ENCODE assay signal across 8 mouse cellular contexts in genomic region chr14:25765921-25766320, GRCm38 (mm10). TPM values are rescaled to one million over a fixed set of nuclear protein-coding genes. Genes with fewer than 3 reads are reported as not detected.
DNase-seq lines count a peak whose midpoint lies in the region; ATAC-seq and TF ChIP-seq lines count a peak whose summit lies in the region.

No protein-coding gene starts in this region.

- H3K4me3 ChIP-seq in liver, adult 2 months (ENCODE audit: insufficient read depth, low read depth, low read length): peak overlapping the region; percentile 23; the same call in 1 of the 2 replicates
- H3K4me3 ChIP-seq in embryonic facial prominence, embryonic 13.5 days: peak overlapping the region; percentile 77
- H3K4me3 ChIP-seq in hindbrain, postnatal 0 days (ENCODE audit: low read length): peak overlapping the region; percentile 68
- peak overlapping the region; percentile 79 for H3K4me3 ChIP-seq in limb, embryonic 15.5 days
- peak overlapping the region; percentile 85 for H3K4me3 ChIP-seq in stomach, embryonic 16.5 days (replicated peaks; ENCODE audit: low read length)

- H3K27me3 ChIP-seq in liver, adult 2 months (ENCODE audit: control insufficient read depth, insufficient read depth, low read length): no peaks in the 10 kb centered on the region
- no peaks in the 10 kb centered on the region for H3K27me3 ChIP-seq in embryonic facial prominence, embryonic 13.5 days
- no peaks in the 10 kb centered on the region for H3K27me3 ChIP-seq in hindbrain, postnatal 0 days (ENCODE audit: insufficient read depth, low read length)
- no peaks in the 10 kb centered on the region for H3K27me3 ChIP-seq in limb, embryonic 15.5 days
- H3K27me3 ChIP-seq in stomach, embryonic 16.5 days (ENCODE audit: control insufficient read depth, insufficient read depth, low read length): no peaks in the 10 kb centered on the region

- TF ChIP-seq POLR2A in liver, adult 2 months (IDR thresholded peaks at IDR 0.05; ENCODE audit: extremely low read depth, insufficient read depth, low read length): no peak

- no peaks in the 10 kb centered on the region for H3K9me3 ChIP-seq in embryonic facial prominence, embryonic 13.5 days
- no peaks in the 10 kb centered on the region for H3K9me3 ChIP-seq in hindbrain, postnatal 0 days (ENCODE audit: low read length)
- H3K9me3 ChIP-seq in limb, embryonic 15.5 days: no peaks in the 10 kb centered on the region
- H3K9me3 ChIP-seq in stomach, embryonic 16.5 days (replicated peaks; ENCODE audit: control insufficient read depth, low read length): no peaks in the 10 kb centered on the region

- WGBS in liver, adult 2 months: 23% methylated on average over 8 of the region's 8 CpGs
- WGBS in embryonic facial prominence, embryonic 13.5 days: 21% methylated on average over 8 of the region's 8 CpGs
- WGBS in hindbrain, postnatal 0 days: 12% methylated on average over 8 of the region's 8 CpGs
- WGBS in limb, embryonic 15.5 days: 22% methylated on average over 8 of the region's 8 CpGs
- 51% methylated on average over 8 of the region's 8 CpGs for WGBS in stomach, embryonic 16.5 days

- H3K4me1 ChIP-seq in liver, adult 2 months (ENCODE audit: control insufficient read depth, insufficient read depth, low read length): peaks cover 30% of the 10 kb centered on the region
- H3K4me1 ChIP-seq in embryonic facial prominence, embryonic 13.5 days: peaks cover 63% of the 10 kb centered on the region
- peaks cover 4% of the 10 kb centered on the region; the same call in 1 of the 2 replicates for H3K4me1 ChIP-seq in hindbrain, postnatal 0 days (ENCODE audit: insufficient read depth, low read length)
- peaks cover 66% of the 10 kb centered on the region for H3K4me1 ChIP-seq in limb, embryonic 15.5 days
- peaks cover 40% of the 10 kb centered on the region for H3K4me1 ChIP-seq in stomach, embryonic 16.5 days (ENCODE audit: control insufficient read depth, insufficient read depth, low read length)

- peak overlapping the region; percentile 29 for H3K27ac ChIP-seq in liver, adult 2 months (replicated peaks; ENCODE audit: insufficient read depth, low read depth, low read length)
- H3K27ac ChIP-seq in embryonic facial prominence, embryonic 13.5 days: peak overlapping the region; percentile 64
- H3K27ac ChIP-seq in hindbrain, postnatal 0 days: peak overlapping the region; percentile 90
- peak overlapping the region; percentile 73 for H3K27ac ChIP-seq in limb, embryonic 15.5 days
- H3K27ac ChIP-seq in stomach, embryonic 16.5 days (ENCODE audit: low read length): no peak overlapping the region; the same call in 1 of the 2 replicates

- no peaks in the 10 kb centered on the region for H3K36me3 ChIP-seq in liver, adult 2 months (ENCODE audit: control insufficient read depth, insufficient read depth, low read length)
- H3K36me3 ChIP-seq in embryonic facial prominence, embryonic 13.5 days: 0 out of 2 replicates have a peak, but pooled peaks cover 8% of the 10 kb centered on the region
- no peaks in the 10 kb centered on the region for H3K36me3 ChIP-seq in hindbrain, postnatal 0 days (ENCODE audit: insufficient read depth, low read length)
- no peaks in the 10 kb centered on the region; the same call in 1 of the 2 replicates for H3K36me3 ChIP-seq in limb, embryonic 15.5 days
- H3K36me3 ChIP-seq in stomach, embryonic 16.5 days (ENCODE audit: control insufficient read depth, insufficient read depth, low read length): no peaks in the 10 kb centered on the region

- peak overlapping the region; percentile 29 for H3K9ac ChIP-seq in liver, adult 2 months (ENCODE audit: low read depth, low read length)
- H3K9ac ChIP-seq in embryonic facial prominence, embryonic 13.5 days: peak overlapping the region; percentile 92
- H3K9ac ChIP-seq in hindbrain, postnatal 0 days (replicated peaks; ENCODE audit: low read length): peak overlapping the region; percentile 14
- H3K9ac ChIP-seq in limb, embryonic 15.5 days: no peak overlapping the region
- H3K9ac ChIP-seq in stomach, embryonic 16.5 days (ENCODE audit: low read length): peak overlapping the region; percentile 89

- no peak for TF ChIP-seq CTCF in liver, adult 2 months (IDR thresholded peaks at IDR 0.05; ENCODE audit: low read depth, low read length)
- TF ChIP-seq CTCF in hindbrain, postnatal 0 days (IDR thresholded peaks at IDR 0.05; ENCODE audit: low read depth): peak; percentile 14; the same call in 1 of the 2 replicates

- H3K79me2 ChIP-seq in liver, adult 2 months (ENCODE audit: control insufficient read depth, insufficient read depth, low read length): peaks cover 40% of the 10 kb centered on the region

- DNase-seq in liver, adult 2 months (ENCODE audit: extremely low read depth, low read depth, low spot score): no peak
- DNase-seq in liver: no peak
- peak; percentile 83 for DNase-seq in hindbrain, postnatal 0 days (ENCODE audit: low spot score)
- no peak for DNase-seq in yolk sac, embryonic 10.5 days (ENCODE audit: low spot score)
- no peak for DNase-seq in ovary, postnatal 36 days (ENCODE audit: low spot score)

- peak overlapping the region; percentile 88 for H3K4me2 ChIP-seq in embryonic facial prominence, embryonic 13.5 days
- H3K4me2 ChIP-seq in hindbrain, postnatal 0 days (ENCODE audit: low read depth, low read length): peak overlapping the region; percentile 98
- H3K4me2 ChIP-seq in limb, embryonic 15.5 days: peak overlapping the region; percentile 66
- peak overlapping the region; percentile 91 for H3K4me2 ChIP-seq in stomach, embryonic 16.5 days (ENCODE audit: low read depth, low read length)

- ATAC-seq in embryonic facial prominence, embryonic 13.5 days (ENCODE audit: insufficient number of reproducible peaks, insufficient read depth, low FRiP score, low TSS enrichment, low read depth): no peak
- peak; percentile 90 for ATAC-seq in hindbrain, postnatal 0 days
- no peak for ATAC-seq in limb, embryonic 15.5 days (ENCODE audit: insufficient number of reproducible peaks, low FRiP score, low TSS enrichment, low read depth)
- no peak for ATAC-seq in stomach, embryonic 16.5 days (ENCODE audit: insufficient read depth, low FRiP score)

RNA-seq across cellular contexts. Expression of gene Zcchc24, which starts 2.9 kb away (rescaled TPM):
- 27.3 and 28.7 TPM in 2 replicates for total RNA-seq in liver, adult 2 months (2014; rRNA removed)
- 53.0 and 57.7 TPM in 2 replicates for polyA plus RNA-seq in liver, adult 2 months (2012; rRNA removed)
- polyA plus RNA-seq in embryonic facial prominence, embryonic 13.5 days (2015; fragmentation: Nextera tagmentation; extraction: Ambion mirVana): 29.4 and 32.7 TPM in 2 replicates
- total RNA-seq in hindbrain, postnatal 0 days (2014; rRNA removed): 34.4 and 39.3 TPM in 2 replicates
- polyA plus RNA-seq in hindbrain, postnatal 0 days (2015; fragmentation: Nextera tagmentation; extraction: Ambion mirVana): 19.7 and 20.4 TPM in 2 replicates
- polyA plus RNA-seq in limb, embryonic 15.5 days (2015; fragmentation: Nextera tagmentation; extraction: Ambion mirVana): 31.6 and 35.4 TPM in 2 replicates
- polyA plus RNA-seq in stomach, embryonic 16.5 days (2015; fragmentation: Nextera tagmentation; extraction: Ambion mirVana): 15.3 and 17.1 TPM in 2 replicates

Comparison
In these comparisons a context has a peak if more than half of its experiments do, and no peak if none do; other contexts are left out.
1. H3K4me3 ChIP-seq: peak in every context shown above with its lines; median percentile 85 in stomach, embryonic 16.5 days; 79 in limb, embryonic 15.5 days; 77 in embryonic facial prominence, embryonic 13.5 days; 68 in hindbrain, postnatal 0 days; 23 in liver, adult 2 months.